Mouse (Mus musculus) adrenal gland, postnatal 14 days (tissue): ENCODE results near the gene Cfap57. TPM values are rescaled to one million over a fixed set of nuclear protein-coding genes. Genes with fewer than 3 reads are reported as not detected.

ENCODE experiments used
- DNase-seq: peaks from one replicate; pipeline ENCODE4 v3.0.0; 2021; ENCODE audit warnings: mixed read lengths
- total RNA-seq: library from RNA; stranded (reverse); gene quantifications from 2 replicates; pipeline ENCODE4 v1.2.3, GENCODE M21; 2021

Gene Cfap57
- total RNA-seq, 1 experiment from 2014 or later: not detected

- peak; percentile 21 for DNase-seq
These were observed 56.3 kb downstream of the Cfap57 start for GRCm38 (mm10) chr4:118564062-118564925.

GRCm38 (mm10) chr4:118553039-118553649 is 67.4 kb downstream of the Cfap57 start:
- DNase-seq: no peak

GRCm38 (mm10) chr4:118548130-118548480 is 72.5 kb downstream of the Cfap57 start:
- DNase-seq: peak; percentile 34

- DNase-seq: peak; percentile 52
These were observed 73.0 kb downstream of the Cfap57 start for GRCm38 (mm10) chr4:118547424-118548129.

- DNase-seq: no peak
These were observed 76.0 kb downstream of the Cfap57 start for GRCm38 (mm10) chr4:118544441-118545127.

- peak; percentile 71 for DNase-seq
These were observed 76.9 kb downstream of the Cfap57 start, which contains the start of gene Tmem125 for GRCm38 (mm10) chr4:118543592-118544260. Tmem125 (minus strand) TSS chr4:118544044.

- no peak for DNase-seq
These were observed 77.4 kb downstream of the Cfap57 start for GRCm38 (mm10) chr4:118543158-118543530.

GRCm38 (mm10) chr4:118542510-118543157 is 77.9 kb downstream of the Cfap57 start:
- no peak for DNase-seq

GRCm38 (mm10) chr4:118539904-118540303 is 80.7 kb downstream of the Cfap57 start:
- DNase-seq: no peak

GRCm38 (mm10) chr4:118537801-118538200 is 82.8 kb downstream of the Cfap57 start:
- no peak for DNase-seq

GRCm38 (mm10) chr4:118535610-118536009 is 85.0 kb downstream of the Cfap57 start:
- no peak for DNase-seq

GRCm38 (mm10) chr4:118533605-118534004 is 87.0 kb downstream of the Cfap57 start:
- no peak for DNase-seq

GRCm38 (mm10) chr4:118533156-118533555 is 87.4 kb downstream of the Cfap57 start:
- DNase-seq: no peak

- DNase-seq: no peak
These were observed 87.9 kb downstream of the Cfap57 start for GRCm38 (mm10) chr4:118532663-118533062.

- no peak for DNase-seq
These were observed 92.9 kb downstream of the Cfap57 start for GRCm38 (mm10) chr4:118527720-118528119.

- no peak for DNase-seq
These were observed 93.3 kb downstream of the Cfap57 start for GRCm38 (mm10) chr4:118527335-118527681.

- DNase-seq: no peak
These were observed 93.9 kb downstream of the Cfap57 start, which contains the start of gene 2610528J11Rik for GRCm38 (mm10) chr4:118526408-118527334. 2610528J11Rik (plus strand) TSS chr4:118526999.

GRCm38 (mm10) chr4:118525779-118526178 is 94.8 kb downstream of the Cfap57 start:
- DNase-seq: no peak

GRCm38 (mm10) chr4:118523976-118524375 is 96.6 kb downstream of the Cfap57 start:
- no peak for DNase-seq

GRCm38 (mm10) chr4:118522248-118522647 is 98.3 kb downstream of the Cfap57 start:
- no peak for DNase-seq
